Mouse (Mus musculus) liver, postnatal 0 days (tissue): ENCODE measurements around the gene Taf3.

Source experiments
- CTCF ChIP-seq: sonication (generic); IDR thresholded peaks from 2 replicates; pipeline ENCODE4 v1.5.1; 2016; ENCODE audit warnings: antibody characterized with exemption, low read depth
- EP300 ChIP-seq: IDR thresholded peaks from 2 replicates; pipeline ENCODE4 v1.6.1; 2016; ENCODE audit warnings: antibody characterized with exemption, low read depth, mild to moderate bottlenecking

- TF ChIP-seq CTCF (no peak), EP300 (no peak)
Measured at GRCm38 (mm10) chr2:9871798-9872197, 176.6 kb downstream of the Taf3 start.
